Mouse (Mus musculus) kidney, adult 2 months (tissue): ENCODE results near the gene Skida1.

Experiments used
- CTCF ChIP-seq: fragments of 200-500 bp; conservative IDR thresholded peaks from 2 replicates; pipeline ENCODE4 v1.5.1; 2011; ENCODE audit warnings: low read depth, mild to moderate bottlenecking, control low read depth, low read length, moderate library complexity, mixed read lengths; ENCODE audit not compliant: insufficient read depth, insufficient read length
- POLR2A ChIP-seq: fragments of 200-500 bp; IDR thresholded peaks from one replicate; pipeline ENCODE4 v1.6.1; 2011; ENCODE audit warnings: low read depth, low read length, control low read depth

DNA sequence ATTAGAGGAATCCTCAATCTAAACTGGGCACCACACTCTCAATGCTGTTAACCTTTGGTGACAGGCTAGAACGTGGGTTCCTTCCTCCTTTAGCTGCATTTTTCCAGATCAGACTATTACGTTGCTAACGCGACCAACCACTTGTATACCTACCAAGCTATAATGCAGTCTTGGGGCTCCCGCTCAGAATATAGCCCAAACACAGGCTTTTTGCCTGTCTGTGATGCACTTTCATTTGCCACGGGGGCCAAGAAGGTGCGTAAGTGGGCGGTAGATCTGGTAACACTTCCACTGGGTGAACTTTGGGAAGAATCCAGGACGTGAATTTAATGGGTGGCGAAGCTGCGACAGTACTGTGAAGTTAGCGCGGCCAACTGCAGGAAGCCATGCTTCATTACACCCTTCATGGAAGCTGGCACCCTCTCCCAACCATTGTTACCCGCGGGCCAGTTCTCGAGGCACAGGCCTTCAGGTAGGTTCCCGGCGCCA, 15.0 kb upstream of the Skida1 start:
- TF ChIP-seq CTCF (0 out of 2 replicates have a peak, but pooled peaks have one; percentile 12), POLR2A (no peak)
